Mouse (Mus musculus): ENCODE measurements around the gene Ninj1. TPM values are rescaled to one million over a fixed set of nuclear protein-coding genes. Genes with fewer than 3 reads are reported as not detected.
A peak's percentile ranks its signal among the peaks of the same experiment; 100 is the strongest.

Gene Ninj1
- polyA plus RNA-seq, 1 experiment from 2014 or later = 20.4 TPM

- Histone ChIP-seq H3K4me3 (ENCODE audit: low read depth, low read length) (no peak overlapping the region), H3K9me3 (ENCODE audit: control insufficient read depth, low read length) (no peaks in the 10 kb centered on the region), H3K4me2 (ENCODE audit: low read depth) (no peak overlapping the region), H3K9ac (ENCODE audit: low read length) (no peak overlapping the region), H3K36me3 (ENCODE audit: control insufficient read depth, insufficient read depth, low read length) (no peaks in the 10 kb centered on the region), H3K27me3 (ENCODE audit: control insufficient read depth, insufficient read depth, low read length) (no peaks in the 10 kb centered on the region), H3K4me1 (ENCODE audit: control insufficient read depth, insufficient read depth, low read length) (no peaks in the 10 kb centered on the region), H3K27ac (ENCODE audit: low read depth, low read length) (no peak overlapping the region)
- ATAC-seq (ENCODE audit: insufficient read depth, low FRiP score, low TSS enrichment) (no peak), DNase-seq (ENCODE audit: low spot score) (no peak)
- whole genome bisulfite sequencing = 80% methylated on average over 7 of the region's 7 CpGs
Measured at GRCm38 (mm10) chr13:49163645-49164044, 23.6 kb upstream of the Ninj1 start.

- H3K4me2 ChIP-seq (ENCODE audit: low read depth) = no peak overlapping the region
- no peak overlapping the region for H3K4me3 ChIP-seq (ENCODE audit: low read depth, low read length)
- no peaks in the 10 kb centered on the region for H3K4me1 ChIP-seq (ENCODE audit: control insufficient read depth, insufficient read depth, low read length)
- H3K9me3 ChIP-seq (ENCODE audit: control insufficient read depth, low read length) = no peaks in the 10 kb centered on the region
- ATAC-seq (ENCODE audit: insufficient read depth, low FRiP score, low TSS enrichment) = no peak
- H3K27ac ChIP-seq (ENCODE audit: low read depth, low read length) = no peak overlapping the region
- no peaks in the 10 kb centered on the region for H3K36me3 ChIP-seq (ENCODE audit: control insufficient read depth, insufficient read depth, low read length)
- 82% methylated on average over 9 of the region's 9 CpGs for WGBS
- no peaks in the 10 kb centered on the region for H3K27me3 ChIP-seq (ENCODE audit: control insufficient read depth, insufficient read depth, low read length)
- no peak overlapping the region for H3K9ac ChIP-seq (ENCODE audit: low read length)
- no peak for DNase-seq (ENCODE audit: low spot score)
Measured at GRCm38 (mm10) chr13:49167081-49167480, 20.2 kb upstream of the Ninj1 start.

GRCm38 (mm10) chr13:49169448-49170207 is 17.7 kb upstream of the Ninj1 start:
- Histone ChIP-seq H3K4me1 (ENCODE audit: control insufficient read depth, insufficient read depth, low read length) (no peaks in the 10 kb centered on the region), H3K27me3 (ENCODE audit: control insufficient read depth, insufficient read depth, low read length) (no peaks in the 10 kb centered on the region), H3K27ac (ENCODE audit: low read depth, low read length) (no peak overlapping the region), H3K9ac (ENCODE audit: low read length) (no peak overlapping the region), H3K9me3 (ENCODE audit: control insufficient read depth, low read length) (no peaks in the 10 kb centered on the region), H3K4me2 (ENCODE audit: low read depth) (no peak overlapping the region), H3K36me3 (ENCODE audit: control insufficient read depth, insufficient read depth, low read length) (no peaks in the 10 kb centered on the region), H3K4me3 (ENCODE audit: low read depth, low read length) (no peak overlapping the region)
- WGBS = 19% methylated on average over 17 of the region's 17 CpGs
- ATAC-seq (ENCODE audit: insufficient read depth, low FRiP score, low TSS enrichment) = no peak
- DNase-seq (ENCODE audit: low spot score) = peak; percentile 84

GRCm38 (mm10) chr13:49170623-49171022 is 16.7 kb upstream of the Ninj1 start:
- Histone ChIP-seq H3K4me1 (ENCODE audit: control insufficient read depth, insufficient read depth, low read length) (no peaks in the 10 kb centered on the region), H3K9ac (ENCODE audit: low read length) (no peak overlapping the region), H3K4me3 (ENCODE audit: low read depth, low read length) (no peak overlapping the region), H3K4me2 (ENCODE audit: low read depth) (no peak overlapping the region), H3K27me3 (ENCODE audit: control insufficient read depth, insufficient read depth, low read length) (no peaks in the 10 kb centered on the region), H3K36me3 (ENCODE audit: control insufficient read depth, insufficient read depth, low read length) (no peaks in the 10 kb centered on the region), H3K9me3 (ENCODE audit: control insufficient read depth, low read length) (no peaks in the 10 kb centered on the region), H3K27ac (ENCODE audit: low read depth, low read length) (no peak overlapping the region)
- WGBS = 92% methylated on average over 11 of the region's 11 CpGs
- ATAC-seq (ENCODE audit: insufficient read depth, low FRiP score, low TSS enrichment) (no peak), DNase-seq (ENCODE audit: low spot score) (no peak)

GRCm38 (mm10) chr13:49171729-49172128 is 15.6 kb upstream of the Ninj1 start:
- H3K4me1 ChIP-seq (ENCODE audit: control insufficient read depth, insufficient read depth, low read length) = no peaks in the 10 kb centered on the region
- no peak overlapping the region for H3K4me2 ChIP-seq (ENCODE audit: low read depth)
- 72% methylated on average over 1 of the region's 1 CpGs for WGBS

GRCm38 (mm10) chr13:49172335-49172734 is 14.9 kb upstream of the Ninj1 start:
- Histone ChIP-seq H3K27me3 (ENCODE audit: control insufficient read depth, insufficient read depth, low read length) (no peaks in the 10 kb centered on the region), H3K27ac (ENCODE audit: low read depth, low read length) (no peak overlapping the region), H3K9ac (ENCODE audit: low read length) (no peak overlapping the region), H3K4me2 (ENCODE audit: low read depth) (no peak overlapping the region), H3K36me3 (ENCODE audit: control insufficient read depth, insufficient read depth, low read length) (no peaks in the 10 kb centered on the region), H3K4me1 (ENCODE audit: control insufficient read depth, insufficient read depth, low read length) (no peaks in the 10 kb centered on the region), H3K4me3 (ENCODE audit: low read depth, low read length) (no peak overlapping the region), H3K9me3 (ENCODE audit: control insufficient read depth, low read length) (no peaks in the 10 kb centered on the region)
- 93% methylated on average over 7 of the region's 7 CpGs for WGBS
- DNase-seq (ENCODE audit: low spot score) (no peak), ATAC-seq (ENCODE audit: insufficient read depth, low FRiP score, low TSS enrichment) (no peak)

More at GRCm38 (mm10) chr13:49171729-49172128, 15.6 kb upstream of the Ninj1 start:
- H3K27ac ChIP-seq (ENCODE audit: low read depth, low read length) = no peak overlapping the region
- no peaks in the 10 kb centered on the region for H3K9me3 ChIP-seq (ENCODE audit: control insufficient read depth, low read length)
- H3K36me3 ChIP-seq (ENCODE audit: control insufficient read depth, insufficient read depth, low read length) = no peaks in the 10 kb centered on the region
- H3K4me3 ChIP-seq (ENCODE audit: low read depth, low read length) = no peak overlapping the region
- no peak overlapping the region for H3K9ac ChIP-seq (ENCODE audit: low read length)
- ATAC-seq (ENCODE audit: insufficient read depth, low FRiP score, low TSS enrichment) (no peak), DNase-seq (ENCODE audit: low spot score) (no peak)
- H3K27me3 ChIP-seq (ENCODE audit: control insufficient read depth, insufficient read depth, low read length) = no peaks in the 10 kb centered on the region

- no peak overlapping the region for H3K4me3 ChIP-seq (ENCODE audit: low read depth, low read length)
- H3K4me1 ChIP-seq (ENCODE audit: control insufficient read depth, insufficient read depth, low read length) = no peaks in the 10 kb centered on the region
- no peaks in the 10 kb centered on the region for H3K27me3 ChIP-seq (ENCODE audit: control insufficient read depth, insufficient read depth, low read length)
- no peak overlapping the region for H3K27ac ChIP-seq (ENCODE audit: low read depth, low read length)
- no peaks in the 10 kb centered on the region for H3K9me3 ChIP-seq (ENCODE audit: control insufficient read depth, low read length)
- H3K9ac ChIP-seq (ENCODE audit: low read length) = no peak overlapping the region
- ATAC-seq (ENCODE audit: insufficient read depth, low FRiP score, low TSS enrichment) (peak; percentile 68), DNase-seq (ENCODE audit: low spot score) (peak; percentile 92)
- 9% methylated on average over 12 of the region's 12 CpGs for WGBS
- H3K4me2 ChIP-seq (ENCODE audit: low read depth) = no peak overlapping the region
- no peaks in the 10 kb centered on the region for H3K36me3 ChIP-seq (ENCODE audit: control insufficient read depth, insufficient read depth, low read length)
Measured at GRCm38 (mm10) chr13:49172971-49173596, 14.2 kb upstream of the Ninj1 start.

- H3K9me3 ChIP-seq (ENCODE audit: control insufficient read depth, low read length) = no peaks in the 10 kb centered on the region
Measured at GRCm38 (mm10) chr13:49175509-49175908, 11.8 kb upstream of the Ninj1 start.

More at GRCm38 (mm10) chr13:49175509-49175908, 11.8 kb upstream of the Ninj1 start:
- H3K9ac ChIP-seq (ENCODE audit: low read length) = no peak overlapping the region
- H3K4me3 ChIP-seq (ENCODE audit: low read depth, low read length) = no peak overlapping the region
- no peak overlapping the region for H3K4me2 ChIP-seq (ENCODE audit: low read depth)
- DNase-seq (ENCODE audit: low spot score) = no peak
- H3K27ac ChIP-seq (ENCODE audit: low read depth, low read length) = no peak overlapping the region
- no peak for ATAC-seq (ENCODE audit: insufficient read depth, low FRiP score, low TSS enrichment)
- H3K27me3 ChIP-seq (ENCODE audit: control insufficient read depth, insufficient read depth, low read length) = no peaks in the 10 kb centered on the region
- WGBS = 77% methylated on average over 10 of the region's 10 CpGs
- no peaks in the 10 kb centered on the region for H3K36me3 ChIP-seq (ENCODE audit: control insufficient read depth, insufficient read depth, low read length)
- no peaks in the 10 kb centered on the region for H3K4me1 ChIP-seq (ENCODE audit: control insufficient read depth, insufficient read depth, low read length)
